Mouse (Mus musculus) left cerebral cortex, postnatal 4 days (tissue): ENCODE measurements around the gene Dedd2. TPM values are rescaled to one million over a fixed set of nuclear protein-coding genes. Genes with fewer than 3 reads are reported as not detected.
A peak's percentile ranks its signal among the peaks of the same experiment; 100 is the strongest.

ENCODE experiments used
- DNase-seq: peaks from one replicate; pipeline ENCODE4 v3.0.0-alpha.2; 2022
- intact Hi-C: fragments of 180-260 bp; cut with DNase I; formaldehyde crosslinking; loops from one replicate; pipeline ENCODE4 v1.15.1; 2025
- total RNA-seq, 2 experiments: library from RNA; stranded (reverse); gene quantifications; 2 replicates each; pipeline ENCODE4 v1.2.3; 2021

Gene Dedd2
- total RNA-seq, 2 experiments from 2014 or later, result 15.1 to 16.8 TPM

- intact Hi-C loops, result no loop called here
- no peak for DNase-seq
Observed at GRCm38 (mm10) chr7:25247498-25247897, 27.1 kb upstream of the Dedd2 start.

- peak; percentile 43 for DNase-seq
- intact Hi-C loops, result no loop called here
Observed at GRCm38 (mm10) chr7:25246759-25247137, 26.3 kb upstream of the Dedd2 start.

- intact Hi-C loops, result no loop called here
- DNase-seq, result peak; percentile 78
Observed at GRCm38 (mm10) chr7:25246079-25246758, 25.8 kb upstream of the Dedd2 start.

GRCm38 (mm10) chr7:25244562-25245369, 24.4 kb upstream of the Dedd2 start:
- no peak for DNase-seq
- intact Hi-C loops, result no loop called here

- intact Hi-C loops, result no loop called here
- DNase-seq, result no peak
Observed at GRCm38 (mm10) chr7:25243361-25243760, 22.9 kb upstream of the Dedd2 start.

GRCm38 (mm10) chr7:25241062-25241461, 20.6 kb upstream of the Dedd2 start:
- no peak for DNase-seq
- intact Hi-C loops, result loop anchor here (2.0 kb wide), 1 partner anchor 38 kb away; no protein-coding TSS in a partner anchor

GRCm38 (mm10) chr7:25240631-25241030, 20.2 kb upstream of the Dedd2 start:
- intact Hi-C loops, result loop anchor here (2.0 kb wide), 1 partner anchor 38 kb away; no protein-coding TSS in a partner anchor
- DNase-seq, result no peak

GRCm38 (mm10) chr7:25238829-25239623, 18.6 kb upstream of the Dedd2 start:
- DNase-seq, result peak; percentile 87
- intact Hi-C loops, result no loop called here

- intact Hi-C loops, result no loop called here
- DNase-seq, result peak; percentile 94
Observed at GRCm38 (mm10) chr7:25238015-25238706, 17.7 kb upstream of the Dedd2 start.

GRCm38 (mm10) chr7:25237249-25238014, 17.0 kb upstream of the Dedd2 start, which contains the start of gene Gsk3a:
Gene Gsk3a, minus strand, starts transcription at chr7:25237851.
- peak; percentile 99 for DNase-seq
- intact Hi-C loops, result no loop called here

- no peak for DNase-seq
- intact Hi-C loops, result no loop called here
Observed at GRCm38 (mm10) chr7:25235526-25235925, 15.1 kb upstream of the Dedd2 start.

- intact Hi-C loops, result no loop called here
- DNase-seq, result no peak
Observed at GRCm38 (mm10) chr7:25233061-25233460, 12.6 kb upstream of the Dedd2 start.

GRCm38 (mm10) chr7:25232101-25232648, 11.8 kb upstream of the Dedd2 start:
- intact Hi-C loops, result no loop called here
- no peak for DNase-seq

GRCm38 (mm10) chr7:25230690-25231285, 10.4 kb upstream of the Dedd2 start:
- no peak for DNase-seq
- intact Hi-C loops, result no loop called here

GRCm38 (mm10) chr7:25227523-25228300, 7.3 kb upstream of the Dedd2 start:
- no peak for DNase-seq
- intact Hi-C loops, result no loop called here

- DNase-seq, result no peak
- intact Hi-C loops, result no loop called here
Observed at GRCm38 (mm10) chr7:25222275-25222967, 2.0 kb upstream of the Dedd2 start.

GRCm38 (mm10) chr7:25221102-25221883, 878 bp upstream of the Dedd2 start, which contains the start of gene Zfp526:
Gene Zfp526, plus strand, starts transcription at chr7:25221425.
- intact Hi-C loops, result loop anchor here (2.0 kb wide), 1 partner anchor 42 kb away; the partner anchor contains the start of gene Pou2f2
- peak; percentile 98 for DNase-seq
